Mouse (Mus musculus) ES-Bruce4 (cell line): ENCODE measurements at regions not wholly inside any gene's neighbourhood (a gene's known extent, or its start where the extent isn't known, plus 50 kb on each side); places are given as distances from the start of the nearest gene placed in this dataset.

ENCODE experiments used
- CTCF ChIP-seq: IDR thresholded peaks from one replicate; pipeline ENCODE4 v1.8.1; 2011; ENCODE audit warnings: low read depth, low read length
- EP300 ChIP-seq: IDR thresholded peaks from 2 replicates; pipeline ENCODE4 v1.6.1; 2011; ENCODE audit warnings: low read depth, low read length; ENCODE audit not compliant: insufficient read depth
- POLR2A ChIP-seq: IDR thresholded peaks from one replicate; pipeline ENCODE4 v1.8.1; 2011; ENCODE audit warnings: low read length; ENCODE audit not compliant: insufficient read depth

DNA sequence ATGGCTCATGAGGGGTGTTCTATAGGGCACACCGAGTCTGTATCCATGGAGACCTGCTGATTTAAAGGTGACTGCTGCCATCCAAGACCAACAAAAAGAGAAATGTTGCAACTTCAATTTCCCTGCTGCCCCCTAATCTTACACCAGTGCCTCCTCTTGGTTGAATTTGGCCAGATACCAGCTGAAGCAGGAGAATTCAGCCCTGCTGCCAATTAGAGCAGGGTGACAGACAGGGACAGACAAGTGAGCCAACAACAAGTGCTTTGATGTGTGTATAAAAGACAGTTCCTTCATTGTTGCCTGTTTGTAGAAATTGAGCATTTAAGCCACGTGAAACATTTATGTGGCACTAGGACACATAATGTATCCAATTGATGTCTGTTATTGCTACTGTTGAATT, 75.5 kb upstream of the Adamts5 start:
- TF ChIP-seq CTCF (no peak), EP300 (no peak), POLR2A (no peak)
